Mouse (Mus musculus) embryonic fibroblast, embryonic 13.5 days (primary cell): ENCODE results near the gene Gch1.

ENCODE experiments used
- CTCF ChIP-seq: IDR thresholded peaks from 2 replicates; pipeline ENCODE4 v1.5.1; 2011; ENCODE audit warnings: mild to moderate bottlenecking, control low read depth, low read length, moderate library complexity, borderline replicate concordance; ENCODE audit not compliant: insufficient read depth
- POLR2A ChIP-seq: IDR thresholded peaks from 2 replicates; pipeline ENCODE4 v1.6.1; 2011; ENCODE audit warnings: low read depth, mild to moderate bottlenecking, control low read depth, low read length, moderate library complexity

GRCm38 (mm10) chr14:47208564-47209493 is 19.6 kb upstream of the Gch1 start:
- TF ChIP-seq POLR2A (no peak), CTCF (no peak)
